Mouse (Mus musculus) erythroblast, embryonic 14.5 days (primary cell): ENCODE measurements at regions not wholly inside any gene's neighbourhood (a gene's known extent, or its start where the extent isn't known, plus 50 kb on each side); places are given as distances from the start of the nearest gene placed in this dataset.

ENCODE experiments used
- GATA1 ChIP-seq: IDR thresholded peaks from 2 replicates; pipeline ENCODE4 v1.6.1; 2012; ENCODE audit warnings: low read length, inconsistent platforms, mixed read lengths
- TAL1 ChIP-seq: IDR thresholded peaks from 3 replicates; pipeline ENCODE4 v1.6.1; 2012; ENCODE audit warnings: low read length, inconsistent platforms, mixed read lengths

GRCm38 (mm10) chr15:37081836-37082235 lies 74.3 kb upstream of the Zfp706 start:
- TF ChIP-seq TAL1 (no peak), GATA1 (no peak)
